1 mouse cellular context compared by ENCODE assay signal in genomic region chr11:101610445-101610844, GRCm38 (mm10).
TF ChIP-seq lines count a peak whose summit lies in the region.

No protein-coding gene starts in this region.

TF ChIP-seq in ES-E14, 5 proteins besides CTCF, POLR2A, EP300 and RAD21:
- TF ChIP-seq CHD2 (IDR thresholded peaks at IDR 0.05; ENCODE audit: low read depth, low read length) (no peak), ZNF384 (IDR thresholded peaks at IDR 0.05; ENCODE audit: low read depth, low read length) (no peak)
